In genomic region chr4:154944121-154944590, GRCm38 (mm10) we compare ENCODE assay signal across 8 mouse cellular contexts. TPM values are rescaled to one million over a fixed set of nuclear protein-coding genes. Genes with fewer than 3 reads are reported as not detected.
DNase-seq lines count a peak whose midpoint lies in the region; ATAC-seq and TF ChIP-seq lines count a peak whose summit lies in the region.

No protein-coding gene starts in this region.

- H3K27ac ChIP-seq in cerebellum, adult 2 months (ENCODE audit: insufficient read depth, low read length), result no peak overlapping the region
- H3K27ac ChIP-seq in forebrain, postnatal 0 days (ENCODE audit: low read depth, low read length), result no peak overlapping the region
- peak overlapping the region; percentile 67 for H3K27ac ChIP-seq in hindbrain, embryonic 10.5 days
- no peak overlapping the region for H3K27ac ChIP-seq in lung, embryonic 15.5 days

- H3K9ac ChIP-seq in forebrain, postnatal 0 days, result no peak overlapping the region
- no peak overlapping the region for H3K9ac ChIP-seq in lung, embryonic 15.5 days

- no peaks in the 10 kb centered on the region for H3K9me3 ChIP-seq in forebrain, postnatal 0 days (ENCODE audit: low read length)
- H3K9me3 ChIP-seq in hindbrain, embryonic 10.5 days, result peaks cover 5% of the 10 kb centered on the region; the same call in 1 of the 2 replicates
- no peaks in the 10 kb centered on the region for H3K9me3 ChIP-seq in lung, embryonic 15.5 days

- H3K27me3 ChIP-seq in cerebellum, adult 2 months (ENCODE audit: control insufficient read depth, insufficient read depth, low read length), result no peaks in the 10 kb centered on the region
- H3K27me3 ChIP-seq in forebrain, postnatal 0 days (ENCODE audit: insufficient read depth, low read length), result no peaks in the 10 kb centered on the region
- peaks cover 12% of the 10 kb centered on the region for H3K27me3 ChIP-seq in hindbrain, embryonic 10.5 days (ENCODE audit: insufficient read depth, poor library complexity, severe bottlenecking)
- peaks cover 12% of the 10 kb centered on the region for H3K27me3 ChIP-seq in lung, embryonic 15.5 days

- H3K36me3 ChIP-seq in forebrain, postnatal 0 days (ENCODE audit: insufficient read depth), result no peaks in the 10 kb centered on the region
- H3K36me3 ChIP-seq in hindbrain, embryonic 10.5 days, result no peaks in the 10 kb centered on the region
- H3K36me3 ChIP-seq in lung, embryonic 15.5 days, result no peaks in the 10 kb centered on the region

- peak; percentile 85 for DNase-seq in MEL-GATA-1-ER (ENCODE audit: extremely low read depth, low read depth)
- peak; percentile 78 to 88 for DNase-seq in cerebellum, adult 2 months
- peak; percentile 87 for DNase-seq in forebrain, postnatal 0 days
- DNase-seq in hindbrain, embryonic 10.5 days (ENCODE audit: low spot score), result peak; percentile 79
- DNase-seq in layer of hippocampus, adult 8-10 months (ENCODE audit: low spot score in 2 of 2), result peak; percentile 77 to 80
- DNase-seq in ovary, postnatal 14 days (ENCODE audit: low spot score), result peak; percentile 64
- peak; percentile 91 for DNase-seq in thymus, postnatal 0 days (ENCODE audit: low spot score)

- 10% methylated on average over 2 of the region's 2 CpGs for WGBS in cerebellum, adult 2 months
- WGBS in forebrain, postnatal 0 days, result 21% methylated on average over 2 of the region's 2 CpGs
- 11% methylated on average over 2 of the region's 2 CpGs for WGBS in hindbrain, embryonic 10.5 days
- 28% methylated on average over 2 of the region's 2 CpGs for WGBS in lung, embryonic 15.5 days

- H3K4me3 ChIP-seq in cerebellum, adult 2 months (replicated peaks; ENCODE audit: insufficient read depth, low read depth, low read length), result no peak overlapping the region
- H3K4me3 ChIP-seq in forebrain, postnatal 0 days (ENCODE audit: low read depth, low read length), result no peak overlapping the region
- 0 out of 2 replicates have a peak overlapping the region, but pooled peaks have one; percentile 23 for H3K4me3 ChIP-seq in hindbrain, embryonic 10.5 days
- H3K4me3 ChIP-seq in lung, embryonic 15.5 days, result no peak overlapping the region

- TF ChIP-seq POLR2A in cerebellum, adult 2 months (IDR thresholded peaks at IDR 0.05; ENCODE audit: borderline replicate concordance, insufficient read depth, low read length), result no peak

- TF ChIP-seq CTCF in cerebellum, adult 2 months (IDR thresholded peaks at IDR 0.05; ENCODE audit: borderline replicate concordance, insufficient read depth, low read depth, low read length), result peak; percentile 95
- peak; percentile 96 for TF ChIP-seq CTCF in forebrain, postnatal 0 days (IDR thresholded peaks at IDR 0.05; ENCODE audit: low read depth)

- H3K4me1 ChIP-seq in cerebellum, adult 2 months (ENCODE audit: control insufficient read depth, insufficient read depth, low read length), result peaks cover 6% of the 10 kb centered on the region; the same call in 1 of the 2 replicates
- peaks cover 6% of the 10 kb centered on the region; the same call in 1 of the 2 replicates for H3K4me1 ChIP-seq in forebrain, postnatal 0 days (ENCODE audit: insufficient read depth)
- H3K4me1 ChIP-seq in hindbrain, embryonic 10.5 days (replicated peaks), result peaks cover 55% of the 10 kb centered on the region
- peaks cover 16% of the 10 kb centered on the region for H3K4me1 ChIP-seq in lung, embryonic 15.5 days

- no peak overlapping the region for H3K4me2 ChIP-seq in forebrain, postnatal 0 days (ENCODE audit: low read depth)
- H3K4me2 ChIP-seq in lung, embryonic 15.5 days, result no peak overlapping the region

- peak; percentile 79 for ATAC-seq in forebrain, postnatal 0 days
- ATAC-seq in lung, embryonic 15.5 days (ENCODE audit: borderline replicate concordance, extremely low read depth, low FRiP score, low TSS enrichment), result peak; percentile 62; the same call in 1 of the 2 replicates

RNA-seq across cellular contexts. Expression of gene Tnfrsf14, which starts 15.8 kb away (rescaled TPM):
- 0.80 and 1.3 TPM in 2 replicates for polyA plus RNA-seq in cerebellum, adult 2 months (2012; rRNA removed)
- total RNA-seq in forebrain, postnatal 0 days (2014; rRNA removed), result 2.6 TPM in 1 of 2 replicates, not detected in the other
- polyA plus RNA-seq in forebrain, postnatal 0 days (2015; fragmentation: Nextera tagmentation; extraction: Ambion mirVana), result not detected in 2 replicates
- polyA plus RNA-seq in hindbrain, embryonic 10.5 days (2016; fragmentation: Nextera tagmentation; extraction: Ambion mirVana), result 0.43 and 0.87 TPM in 2 replicates
- total RNA-seq in layer of hippocampus, adult 8-10 months (2022), result 1 to 10 TPM; 1.6 to 5.2 (median 3.8) TPM
- 1.3 and 1.9 TPM in 2 replicates for polyA plus RNA-seq in lung, embryonic 15.5 days (2015; fragmentation: Nextera tagmentation; extraction: Ambion mirVana)
- 5.3 and 6.4 TPM in 2 replicates for polyA plus RNA-seq in thymus, postnatal 0 days (2015; fragmentation: Nextera tagmentation; extraction: Ambion mirVana)

RNA-seq across cellular contexts. Expression of gene Hes5, which starts 16.6 kb away (rescaled TPM):
- polyA plus RNA-seq in cerebellum, adult 2 months (2012; rRNA removed), result 4.6 and 4.8 TPM in 2 replicates
- total RNA-seq in forebrain, postnatal 0 days (2014; rRNA removed), result 92.2 and 100 TPM in 2 replicates
- 107 and 120 TPM in 2 replicates for polyA plus RNA-seq in forebrain, postnatal 0 days (2015; fragmentation: Nextera tagmentation; extraction: Ambion mirVana)
- 534 and 601 TPM in 2 replicates for polyA plus RNA-seq in hindbrain, embryonic 10.5 days (2016; fragmentation: Nextera tagmentation; extraction: Ambion mirVana)
- total RNA-seq in layer of hippocampus, adult 8-10 months (2022), result 10 to 100 TPM; 15.1 to 33.7 (median 22.6) TPM
- polyA plus RNA-seq in lung, embryonic 15.5 days (2015; fragmentation: Nextera tagmentation; extraction: Ambion mirVana), result 0.29 and 0.69 TPM in 2 replicates
- polyA plus RNA-seq in thymus, postnatal 0 days (2015; fragmentation: Nextera tagmentation; extraction: Ambion mirVana), result 3.3 and 3.6 TPM in 2 replicates

RNA-seq across cellular contexts. Expression of gene Pank4, which starts 19.8 kb away (rescaled TPM):
- polyA plus RNA-seq in cerebellum, adult 2 months (2012; rRNA removed), result 84.6 and 85.5 TPM in 2 replicates
- 39.7 and 40.0 TPM in 2 replicates for total RNA-seq in forebrain, postnatal 0 days (2014; rRNA removed)
- polyA plus RNA-seq in forebrain, postnatal 0 days (2015; fragmentation: Nextera tagmentation; extraction: Ambion mirVana), result 20.4 and 22.6 TPM in 2 replicates
- 39.9 and 46.5 TPM in 2 replicates for polyA plus RNA-seq in hindbrain, embryonic 10.5 days (2016; fragmentation: Nextera tagmentation; extraction: Ambion mirVana)
- total RNA-seq in layer of hippocampus, adult 8-10 months (2022), result 10 to 100 TPM; 34.4 to 46.8 (median 42.3) TPM
- 48.0 and 51.0 TPM in 2 replicates for polyA plus RNA-seq in lung, embryonic 15.5 days (2015; fragmentation: Nextera tagmentation; extraction: Ambion mirVana)
- 41.5 and 42.9 TPM in 2 replicates for polyA plus RNA-seq in thymus, postnatal 0 days (2015; fragmentation: Nextera tagmentation; extraction: Ambion mirVana)

RNA-seq across cellular contexts. Expression of gene Fam213b, which starts 45.2 kb away (rescaled TPM):
- 171 and 180 TPM in 2 replicates for polyA plus RNA-seq in cerebellum, adult 2 months (2012; rRNA removed)
- 30.8 and 41.2 TPM in 2 replicates for total RNA-seq in forebrain, postnatal 0 days (2014; rRNA removed)
- 59.7 and 62.1 TPM in 2 replicates for polyA plus RNA-seq in forebrain, postnatal 0 days (2015; fragmentation: Nextera tagmentation; extraction: Ambion mirVana)
- polyA plus RNA-seq in hindbrain, embryonic 10.5 days (2016; fragmentation: Nextera tagmentation; extraction: Ambion mirVana), result 47.4 and 51.5 TPM in 2 replicates
- total RNA-seq in layer of hippocampus, adult 8-10 months (2022), result 10 to 100 TPM; 49.5 to 59.8 (median 57.0) TPM
- 36.4 and 41.5 TPM in 2 replicates for polyA plus RNA-seq in lung, embryonic 15.5 days (2015; fragmentation: Nextera tagmentation; extraction: Ambion mirVana)
- 229 and 245 TPM in 2 replicates for polyA plus RNA-seq in thymus, postnatal 0 days (2015; fragmentation: Nextera tagmentation; extraction: Ambion mirVana)

Comparison
In these comparisons a context has a peak if more than half of its experiments do, and no peak if none do; other contexts are left out.
1. RNA of gene Hes5, which starts 16.6 kb away (polyA plus RNA-seq): 534 to 601 TPM in hindbrain, embryonic 10.5 days and 107 to 120 TPM in forebrain, postnatal 0 days; 4.6 to 4.8 TPM in cerebellum, adult 2 months, 3.3 to 3.6 TPM in thymus, postnatal 0 days and 0.29 to 0.69 TPM in lung, embryonic 15.5 days; every median in the first group is over 10 times any median in the second.
2. Peak in every context shown above with its lines, with median percentiles within 50 percentile points of each other: DNase-seq.